Mouse (Mus musculus) heart, embryonic 11.5 days (tissue): Measurements from ENCODE around the gene Ttll11. TPM values are rescaled to one million over a fixed set of nuclear protein-coding genes. Genes with fewer than 3 reads are reported as not detected.

Experiments
- ATAC-seq: fragments of 200-750 bp; cut with Nextera tagmentation; replicated peaks from 2 replicates; pipeline ENCODE4 v1.8.0; 2017; ENCODE audit warnings: moderate library complexity; ENCODE audit not compliant: insufficient number of reproducible peaks, low FRiP score, low TSS enrichment
- H3K27ac ChIP-seq: fragments of 300-500 bp; sonication (generic); 2 replicates; pipeline ENCODE4 v1.5.1; 2014; ENCODE audit warnings: mild to moderate bottlenecking, low read depth, low read length
- H3K27me3 ChIP-seq: fragments of 300-500 bp; sonication (generic); 2 replicates; pipeline ENCODE4 v1.6.1; 2014; ENCODE audit warnings: mild to moderate bottlenecking, low read length, mixed read lengths; ENCODE audit not compliant: control insufficient read depth, insufficient read depth
- H3K36me3 ChIP-seq: fragments of 300-500 bp; sonication (generic); 2 replicates; pipeline ENCODE4 v1.6.1; 2014; ENCODE audit warnings: mild to moderate bottlenecking, low read length, moderate library complexity, mixed read lengths; ENCODE audit not compliant: control insufficient read depth, insufficient read depth
- H3K4me1 ChIP-seq: fragments of 300-500 bp; sonication (generic); 2 replicates; pipeline ENCODE4 v1.6.1; 2014; ENCODE audit warnings: low read length; ENCODE audit not compliant: control insufficient read depth, insufficient read depth
- H3K4me2 ChIP-seq: fragments of 300-500 bp; sonication (generic); 2 replicates; pipeline ENCODE4 v1.6.1; 2014; ENCODE audit warnings: mild to moderate bottlenecking, moderate library complexity
- H3K4me3 ChIP-seq: fragments of 300-500 bp; sonication (generic); 2 replicates; pipeline ENCODE4 v1.5.1; 2014; ENCODE audit warnings: low read depth, low read length
- H3K9ac ChIP-seq: fragments of 300-500 bp; sonication (generic); 2 replicates; pipeline ENCODE4 v1.6.1; 2014; ENCODE audit warnings: mild to moderate bottlenecking, low read depth, low read length, moderate library complexity
- H3K9me3 ChIP-seq: fragments of 300-500 bp; sonication (generic); replicated peaks from 2 replicates; pipeline ENCODE4 v1.6.1; 2016; ENCODE audit warnings: low read length; ENCODE audit not compliant: control insufficient read depth
- whole genome bisulfite sequencing: fragments of 180-500 bp; shearing (Covaris S2); extraction: QIAGEN DNeasy Blood & Tissue Kit; methylation state at CpG from one replicate; pipeline ENCODE4 v1.1.7; 2014; ENCODE audit not compliant: insufficient replicate concordance; 5-methylcytosine and 5-hydroxymethylcytosine counted together
- polyA plus RNA-seq: library from polyadenylated mRNA; unstranded; fragments of >200 nt; fragmentation: Nextera tagmentation; extraction: Ambion mirVana; gene quantifications from 2 replicates; pipeline ENCODE4 v1.2.1, GENCODE M21; 2014

Gene Ttll11
- polyA plus RNA-seq, 1 experiment from 2014 or later = 0.34 TPM

DNA sequence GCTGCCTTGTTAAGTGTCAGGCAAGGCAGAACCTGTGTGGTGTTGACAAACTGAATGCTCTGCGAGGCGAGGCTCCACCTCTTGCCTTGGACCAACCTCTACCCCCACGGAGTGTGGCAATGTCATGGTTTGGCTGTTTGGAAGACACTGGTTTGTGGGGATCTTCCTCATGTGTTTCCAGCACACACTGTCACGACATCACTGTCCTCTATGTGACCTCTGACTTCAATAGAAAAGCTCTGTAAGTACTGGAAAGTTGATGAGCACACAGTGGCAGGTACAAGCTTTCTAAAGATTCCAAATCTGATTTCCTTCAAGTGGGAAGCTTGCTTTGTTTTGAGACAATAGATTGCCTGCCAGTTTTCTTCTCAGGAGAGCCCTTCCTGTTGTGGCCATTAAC is 126.7 kb downstream of the Ttll11 start:
- no peak overlapping the region for H3K4me2 ChIP-seq
- H3K9ac ChIP-seq = no peak overlapping the region
- 54% methylated on average over 4 of the region's 4 CpGs for WGBS
- ATAC-seq = no peak
- no peaks in the 10 kb centered on the region for H3K9me3 ChIP-seq
- peaks cover 8% of the 10 kb centered on the region; the same call in 1 of the 2 replicates for H3K27me3 ChIP-seq
- H3K36me3 ChIP-seq = no peaks in the 10 kb centered on the region
- H3K4me1 ChIP-seq = peaks cover 14% of the 10 kb centered on the region; the same call in 1 of the 2 replicates
- no peak overlapping the region for H3K4me3 ChIP-seq
- H3K27ac ChIP-seq = no peak overlapping the region

DNA sequence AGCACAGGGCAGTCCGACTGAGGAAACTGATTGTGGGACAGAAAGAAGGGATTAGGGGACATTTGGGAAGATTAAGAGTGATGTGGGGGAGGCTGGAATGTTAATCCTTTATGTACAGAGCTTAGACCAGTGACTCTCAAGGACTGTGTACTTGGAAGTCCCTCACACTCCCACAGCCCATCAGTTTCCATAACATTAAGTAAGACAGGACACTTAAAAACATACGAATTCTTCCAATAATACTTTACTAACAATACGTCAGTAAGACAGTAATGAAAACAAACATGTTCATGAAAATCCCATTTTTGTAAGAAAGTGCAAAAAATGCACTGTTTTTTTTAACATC is 127.6 kb downstream of the Ttll11 start:
- Histone ChIP-seq H3K36me3 (no peaks in the 10 kb centered on the region), H3K27me3 (peaks cover 8% of the 10 kb centered on the region; the same call in 1 of the 2 replicates), H3K9ac (no peak overlapping the region), H3K4me3 (no peak overlapping the region), H3K4me1 (0 out of 2 replicates have a peak, but pooled peaks cover 10% of the 10 kb centered on the region), H3K27ac (no peak overlapping the region), H3K4me2 (no peak overlapping the region), H3K9me3 (no peaks in the 10 kb centered on the region)
- WGBS = 57% methylated on average over 3 of the region's 3 CpGs
- no peak for ATAC-seq

DNA sequence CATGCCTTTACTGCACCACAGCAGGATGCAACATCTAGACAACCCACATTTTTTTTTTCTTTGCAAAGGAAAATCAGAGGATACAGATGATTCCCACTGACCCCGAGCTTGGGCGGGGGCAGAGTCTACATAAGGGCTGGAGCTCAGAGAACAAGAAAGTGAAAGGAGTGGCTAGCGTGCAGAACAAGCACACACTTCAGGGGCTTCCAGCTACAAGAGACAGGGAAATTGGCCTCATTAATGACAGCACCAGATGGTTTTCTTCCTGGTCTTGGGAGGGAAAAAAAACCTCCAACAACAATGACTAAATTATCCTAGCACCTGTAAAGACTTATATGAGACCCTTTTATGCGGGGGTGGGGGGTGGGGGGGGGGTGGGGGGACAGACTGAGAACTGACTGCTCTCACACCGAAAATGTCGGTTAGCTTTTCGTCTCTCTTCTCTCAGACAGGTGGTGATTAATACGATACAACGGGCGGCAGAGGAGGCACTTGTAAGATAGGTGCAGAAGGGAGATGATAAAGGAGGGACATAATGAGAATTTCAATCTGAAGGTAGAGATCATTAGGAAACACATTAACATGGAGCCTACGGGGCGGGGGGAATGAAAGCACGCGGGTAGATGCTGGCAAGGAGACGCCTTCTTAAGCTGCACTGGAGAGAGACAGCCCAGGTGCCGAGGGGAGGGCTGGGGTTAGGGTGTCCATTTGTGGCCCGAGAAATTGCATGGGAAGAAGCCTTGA is 128.1 kb downstream of the Ttll11 start:
- Histone ChIP-seq H3K36me3 (no peaks in the 10 kb centered on the region), H3K27ac (no peak overlapping the region), H3K4me3 (no peak overlapping the region), H3K4me1 (0 out of 2 replicates have a peak, but pooled peaks cover 10% of the 10 kb centered on the region), H3K4me2 (no peak overlapping the region), H3K9ac (no peak overlapping the region), H3K9me3 (no peaks in the 10 kb centered on the region), H3K27me3 (peaks cover 8% of the 10 kb centered on the region; the same call in 1 of the 2 replicates)
- no peak for ATAC-seq
- WGBS = 47% methylated on average over 17 of the region's 17 CpGs

DNA sequence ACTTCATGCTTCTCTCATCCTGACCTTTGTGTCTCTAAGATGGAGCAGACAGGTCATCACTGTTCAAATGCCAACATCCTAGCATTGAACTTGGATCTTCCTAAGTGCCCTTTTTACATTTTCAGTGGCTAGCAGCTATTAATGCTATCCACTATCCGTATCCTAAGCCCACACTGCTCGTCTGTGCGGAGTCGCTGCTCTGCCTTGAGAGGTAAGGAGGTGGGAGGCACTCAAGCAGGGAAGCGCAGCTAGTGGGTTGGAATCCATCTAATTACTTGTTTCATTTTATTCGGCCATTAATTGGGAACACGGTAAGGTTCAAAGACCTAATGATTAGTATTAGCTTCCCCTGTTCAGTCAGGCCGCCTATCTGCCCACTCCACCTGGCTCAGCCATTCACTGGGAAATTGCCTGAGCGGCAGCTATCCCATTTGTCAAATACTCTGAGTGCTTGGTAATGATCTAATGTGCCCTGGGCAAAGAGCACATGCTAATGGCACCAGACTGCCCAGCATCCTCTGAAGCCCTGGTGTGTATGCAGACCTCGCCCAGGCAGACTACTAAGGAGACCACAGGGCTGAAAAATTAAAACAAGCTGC is 130.0 kb downstream of the Ttll11 start:
- H3K36me3 ChIP-seq = no peaks in the 10 kb centered on the region
- H3K9ac ChIP-seq = no peak overlapping the region
- no peak overlapping the region for H3K27ac ChIP-seq
- no peak overlapping the region for H3K4me3 ChIP-seq
- H3K9me3 ChIP-seq = no peaks in the 10 kb centered on the region
- no peak overlapping the region for H3K4me2 ChIP-seq
- ATAC-seq = no peak
- WGBS = 56% methylated on average over 10 of the region's 10 CpGs
- H3K27me3 ChIP-seq = peaks cover 11% of the 10 kb centered on the region; the same call in 1 of the 2 replicates
- H3K4me1 ChIP-seq = 0 out of 2 replicates have a peak, but pooled peaks cover 10% of the 10 kb centered on the region

DNA sequence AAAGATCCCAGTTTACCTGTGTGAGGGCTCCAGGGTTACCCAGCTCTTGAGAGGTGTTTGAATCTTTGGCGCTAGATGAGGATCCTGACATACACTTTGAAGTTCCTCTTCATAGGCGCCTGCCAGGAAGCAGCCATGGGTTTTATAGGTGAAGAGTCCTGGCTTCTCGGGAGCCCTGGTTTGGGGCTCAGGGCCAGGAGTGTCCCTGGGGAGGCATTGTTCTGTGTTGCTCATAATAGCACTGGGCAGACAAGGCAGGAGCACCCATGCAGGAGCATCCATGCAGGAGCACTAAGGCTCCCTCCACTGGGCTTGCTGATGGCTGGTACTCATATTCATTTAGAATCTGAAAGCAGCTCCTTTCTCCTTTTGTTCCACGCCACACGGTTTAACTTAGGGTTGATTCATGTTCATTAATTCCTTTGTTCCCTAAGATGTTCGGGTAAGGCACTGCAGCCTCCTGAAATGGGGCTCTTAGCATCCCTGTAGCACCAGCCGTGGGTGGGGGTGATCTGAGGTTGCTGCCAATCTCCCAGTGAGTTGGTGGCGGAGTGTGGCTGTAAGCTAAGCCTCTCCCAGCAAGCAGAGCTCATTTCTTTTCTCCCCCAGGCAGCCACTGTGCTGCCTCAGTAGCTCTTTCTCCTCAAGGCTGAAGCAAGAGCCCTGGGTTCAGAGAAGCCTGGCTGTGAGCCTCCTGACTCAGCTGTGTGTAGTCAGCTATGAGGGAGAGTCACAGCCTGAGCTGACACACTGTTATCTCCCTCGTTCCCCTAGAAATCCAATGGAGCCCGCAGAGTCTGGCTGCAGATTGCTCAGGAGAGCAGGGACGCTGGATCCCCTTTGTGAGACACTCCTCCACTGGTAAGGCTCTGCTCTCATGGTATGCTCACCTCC is 133.9 kb downstream of the Ttll11 start:
- no peak for ATAC-seq
- H3K27me3 ChIP-seq = peaks cover 6% of the 10 kb centered on the region; the same call in 1 of the 2 replicates
- 53% methylated on average over 11 of the region's 11 CpGs for WGBS
- H3K36me3 ChIP-seq = no peaks in the 10 kb centered on the region
- no peak overlapping the region for H3K4me3 ChIP-seq
- H3K4me1 ChIP-seq = peaks cover 15% of the 10 kb centered on the region
- no peak overlapping the region for H3K27ac ChIP-seq
- H3K4me2 ChIP-seq = no peak overlapping the region
- no peaks in the 10 kb centered on the region for H3K9me3 ChIP-seq
- H3K9ac ChIP-seq = no peak overlapping the region

DNA sequence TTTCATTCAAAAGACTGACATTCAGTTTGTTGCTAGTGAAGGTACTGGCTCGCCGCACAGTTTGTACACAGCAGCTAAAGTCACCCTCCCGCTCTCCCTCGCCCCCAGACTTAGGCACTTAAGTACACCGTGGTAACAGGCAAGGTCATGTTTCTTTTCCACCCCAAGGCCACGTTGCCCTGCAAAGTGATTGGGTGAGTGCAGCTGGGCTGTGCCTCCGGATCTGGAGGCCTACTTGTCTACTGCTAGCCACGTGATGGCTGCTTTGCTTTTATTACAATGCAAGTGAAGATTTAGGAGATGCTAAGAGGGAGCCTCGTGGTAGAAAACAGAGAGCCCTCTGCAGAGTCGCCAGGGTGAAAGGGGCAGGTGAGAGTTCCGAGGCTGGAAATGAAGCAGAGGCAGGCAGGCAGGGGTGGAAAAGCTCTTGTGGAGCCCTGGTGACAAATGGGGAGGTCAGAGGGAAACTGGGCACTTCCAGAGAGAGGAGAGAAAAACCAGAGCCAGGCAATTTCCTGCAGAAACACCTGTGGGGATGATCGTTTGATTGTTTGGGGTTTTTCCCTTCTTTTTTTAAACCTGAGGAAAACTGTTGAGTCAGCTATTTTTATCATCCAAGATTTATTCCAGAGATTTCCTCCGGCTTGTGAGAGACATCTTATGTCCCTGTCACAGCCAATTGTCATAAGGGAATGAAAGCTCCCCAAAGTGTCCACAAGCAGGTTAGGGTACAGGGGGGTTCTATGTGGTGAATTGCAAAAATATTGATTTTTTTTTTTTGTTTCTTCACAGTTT is 135.6 kb downstream of the Ttll11 start:
- Histone ChIP-seq H3K4me2 (no peak overlapping the region), H3K27ac (no peak overlapping the region), H3K4me1 (peaks cover 20% of the 10 kb centered on the region), H3K4me3 (no peak overlapping the region), H3K9ac (no peak overlapping the region), H3K9me3 (no peaks in the 10 kb centered on the region), H3K27me3 (peaks cover 3% of the 10 kb centered on the region; the same call in 1 of the 2 replicates), H3K36me3 (no peaks in the 10 kb centered on the region)
- ATAC-seq = no peak
- WGBS = 25% methylated on average over 13 of the region's 13 CpGs

DNA sequence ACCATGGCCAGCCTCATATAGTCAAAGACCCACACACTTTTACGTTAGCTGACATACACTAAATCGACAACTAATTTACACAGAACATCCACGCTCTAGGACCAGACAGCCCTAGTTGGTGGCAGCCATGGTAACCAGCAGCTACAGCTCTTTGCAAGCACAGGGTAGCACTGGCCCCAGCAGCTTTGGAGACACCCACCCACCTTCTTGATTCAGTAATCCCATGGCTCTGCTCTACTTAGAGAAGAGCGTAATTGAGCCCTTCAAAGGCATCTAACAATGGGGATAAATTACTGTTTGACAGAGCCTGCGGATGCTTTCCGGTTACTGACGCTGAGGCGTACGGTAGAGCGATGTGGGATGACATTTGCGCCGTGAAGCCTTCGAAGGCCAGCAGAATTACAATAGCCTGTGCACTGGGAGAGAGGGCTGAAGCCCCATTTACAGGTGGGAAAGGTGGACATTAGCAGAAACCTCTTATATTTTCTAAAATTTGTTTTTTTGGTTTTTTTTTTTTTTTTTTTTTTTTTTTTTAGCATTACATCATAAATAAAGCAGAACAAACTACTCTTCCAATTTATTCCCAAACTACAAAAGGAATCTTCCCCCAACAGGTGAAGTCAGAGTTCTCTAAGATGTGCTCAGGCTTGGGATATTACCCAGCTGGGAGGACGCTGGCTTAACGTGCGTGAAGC is 136.8 kb downstream of the Ttll11 start:
- no peak overlapping the region for H3K9ac ChIP-seq
- peaks cover 20% of the 10 kb centered on the region for H3K4me1 ChIP-seq
- no peak for ATAC-seq
- H3K27ac ChIP-seq = no peak overlapping the region
- no peaks in the 10 kb centered on the region for H3K36me3 ChIP-seq
- H3K9me3 ChIP-seq = no peaks in the 10 kb centered on the region; the same call in 1 of the 2 replicates
- no peak overlapping the region for H3K4me2 ChIP-seq
- no peak overlapping the region for H3K4me3 ChIP-seq
- peaks cover 3% of the 10 kb centered on the region; the same call in 1 of the 2 replicates for H3K27me3 ChIP-seq
- WGBS = 92% methylated on average over 16 of the region's 16 CpGs
